Mouse (Mus musculus) small intestine, adult 2 months (tissue): ENCODE results near the gene Gpr18.

Source experiments
- CTCF ChIP-seq: fragments of 200-500 bp; IDR thresholded peaks from 2 replicates; pipeline ENCODE4 v1.5.1; 2012; ENCODE audit warnings: low read depth, mild to moderate bottlenecking, control low read depth, inconsistent platforms, low read length, moderate library complexity, mixed read lengths; ENCODE audit not compliant: insufficient replicate concordance, insufficient read length; ENCODE audit errors: extremely low read depth
- POLR2A ChIP-seq: fragments of 200-500 bp; IDR thresholded peaks from 2 replicates; pipeline ENCODE4 v1.6.1; 2012; ENCODE audit warnings: low read depth, mild to moderate bottlenecking, control low read depth, inconsistent platforms, low read length, moderate library complexity

DNA sequence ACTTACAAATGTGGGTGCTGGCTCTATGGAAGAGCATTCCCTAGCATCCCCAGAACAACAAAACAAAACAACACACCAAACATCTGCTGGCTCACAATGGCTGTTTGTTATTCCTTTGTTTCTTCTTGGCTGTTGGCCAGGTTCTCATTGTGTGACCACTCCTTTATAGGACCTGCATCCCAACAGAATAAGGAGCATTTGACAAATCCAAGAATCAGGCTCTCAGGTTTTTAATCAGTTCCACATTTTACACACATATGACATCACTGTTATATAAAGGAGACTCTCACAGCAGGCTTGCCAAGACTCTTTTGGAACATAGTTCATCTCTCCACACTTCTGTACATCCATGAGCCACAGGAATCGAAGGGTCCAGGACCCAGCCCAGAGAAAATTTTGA, 46.5 kb downstream of the Gpr18 start:
- TF ChIP-seq POLR2A = no peak
- TF ChIP-seq CTCF = no peak
